12 mouse cellular contexts compared by ENCODE assay signal in genomic region chr2:58156495-58157392, GRCm38 (mm10). TPM values are rescaled to one million over a fixed set of nuclear protein-coding genes. Genes with fewer than 3 reads are reported as not detected.
DNase-seq lines count a peak whose midpoint lies in the region; ATAC-seq and TF ChIP-seq lines count a peak whose summit lies in the region.
"Had no signal": no experiment of that assay in that cellular context is flagged by ENCODE, and none has a peak within 500 bp of the region (broad histone marks: within the 10 kb centered on the region; RNA-seq: fewer than 3 reads in every experiment).

No protein-coding gene starts in this region.

- dilution Hi-C loops in CH12.LX (cut with MboI; ENCODE audit: extremely low pct_ligation_motif_present, extremely low pct_unique_long_range_greater_than_20kb, low sequenced_read_pairs), result no loop called here

- peak; percentile 70; the same call in 1 of the 2 replicates for ATAC-seq in intestine, postnatal 0 days
- no peak for ATAC-seq in hindbrain, embryonic 16.5 days
- ATAC-seq: Patski had no signal

- in situ Hi-C loops in CH12.LX (cut with MboI; ENCODE audit: low pct_ligation_motif_present, low pct_unique_long_range_greater_than_20kb, low sequenced_read_pairs), result no loop called here

- H3ac ChIP-seq in myocyte (ENCODE audit: control insufficient read depth, insufficient read length), result no peak overlapping the region

- TF ChIP-seq POLR2A in CH12.LX (IDR thresholded peaks at IDR 0.05; ENCODE audit: low read depth, low read length) (0 out of 2 replicates have a peak, but pooled peaks have one; percentile 33), myocyte (IDR thresholded peaks at IDR 0.05; ENCODE audit: insufficient read length, low read depth) (no peak)

- TF ChIP-seq CTCF in CH12.LX (conservative IDR thresholded peaks at IDR 0.05 in 1 of 2, IDR thresholded peaks at IDR 0.05 in 1 of 2; ENCODE audit: low read depth in 2 of 2, low read length in 2 of 2), result no peak
- no peak for TF ChIP-seq CTCF in intestine, postnatal 0 days (IDR thresholded peaks at IDR 0.05; ENCODE audit: low read depth)

- H3K79me2 ChIP-seq in CH12.LX (replicated peaks; ENCODE audit: control insufficient read depth, extremely low read depth, insufficient read depth, poor library complexity, severe bottlenecking) (peaks cover 61% of the 10 kb centered on the region), myocyte (ENCODE audit: control insufficient read depth, insufficient read depth) (no peaks in the 10 kb centered on the region)

- peaks cover 5 to 43% of the 10 kb centered on the region in 2 experiments for H3K4me1 ChIP-seq in CH12.LX (ENCODE audit: control insufficient read depth in 1 of 2, insufficient read depth in 2 of 2)
- H3K4me1 ChIP-seq in intestine, postnatal 0 days (replicated peaks; ENCODE audit: control insufficient read depth, insufficient read depth, low read length), result no peaks in the 10 kb centered on the region
- no peaks in the 10 kb centered on the region for H3K4me1 ChIP-seq in hindbrain, embryonic 16.5 days (ENCODE audit: control insufficient read depth, insufficient read depth, low read depth, low read length)
- no peaks in the 10 kb centered on the region for H3K4me1 ChIP-seq in forebrain, embryonic 10.5 days

- peak; percentile 76 for DNase-seq in 416B (ENCODE audit: low read depth)
- DNase-seq in CH12.LX (ENCODE audit: extremely low read depth), result peak; percentile 94
- DNase-seq in layer of hippocampus, adult 8-10 months (ENCODE audit: low spot score in 2 of 2), result no peak
- no peak for DNase-seq in layer of hippocampus, postnatal 10 days (ENCODE audit: low spot score in 2 of 2)
- DNase-seq in forebrain, embryonic 10.5 days (ENCODE audit: extremely low spot score, low spot score), result no peak
- DNase-seq: gastrocnemius, postnatal 25 days; retina, postnatal 1 day had no signal

- no peaks in the 10 kb centered on the region for H3K27me3 ChIP-seq in CH12.LX (replicated peaks)
- H3K27me3 ChIP-seq in intestine, postnatal 0 days (replicated peaks; ENCODE audit: control insufficient read depth, insufficient read depth, low read length), result no peaks in the 10 kb centered on the region
- H3K27me3 ChIP-seq in myocyte (ENCODE audit: control insufficient read depth, insufficient read depth, insufficient read length), result no peaks in the 10 kb centered on the region
- H3K27me3 ChIP-seq in hindbrain, embryonic 16.5 days (replicated peaks; ENCODE audit: control insufficient read depth, insufficient read depth, low read length), result no peaks in the 10 kb centered on the region
- no peaks in the 10 kb centered on the region for H3K27me3 ChIP-seq in forebrain, embryonic 10.5 days (ENCODE audit: poor library complexity, severe bottlenecking)
- H3K27me3 ChIP-seq: Patski had no signal

- H3K36me3 ChIP-seq in CH12.LX (replicated peaks in 1 of 2; ENCODE audit: control insufficient read depth in 1 of 2, insufficient read depth in 1 of 2, low read length in 1 of 2), result peaks cover 0 to 6% of the 10 kb centered on the region in 2 experiments
- H3K36me3 ChIP-seq in intestine, postnatal 0 days (ENCODE audit: control insufficient read depth, insufficient read depth), result no peaks in the 10 kb centered on the region
- H3K36me3 ChIP-seq in myocyte (ENCODE audit: control insufficient read depth, insufficient read depth), result no peaks in the 10 kb centered on the region
- H3K36me3 ChIP-seq in hindbrain, embryonic 16.5 days (ENCODE audit: control insufficient read depth, insufficient read depth, low read length), result no peaks in the 10 kb centered on the region
- no peaks in the 10 kb centered on the region for H3K36me3 ChIP-seq in forebrain, embryonic 10.5 days (replicated peaks)

- H3K27ac ChIP-seq in CH12.LX (ENCODE audit: insufficient read depth, low read depth), result peak overlapping the region; percentile 95
- no peak overlapping the region for H3K27ac ChIP-seq in intestine, postnatal 0 days (ENCODE audit: low read depth, low read length)
- H3K27ac ChIP-seq in hindbrain, embryonic 16.5 days (ENCODE audit: low read depth, low read length), result no peak overlapping the region
- H3K27ac ChIP-seq in forebrain, embryonic 10.5 days, result no peak overlapping the region
- H3K27ac ChIP-seq: kidney, postnatal 0 days had no signal

- peak; percentile 87 for TF ChIP-seq EP300 in CH12.LX (IDR thresholded peaks at IDR 0.05; ENCODE audit: low read length)

- peak overlapping the region; percentile 95 for H3K4me2 ChIP-seq in CH12.LX (ENCODE audit: insufficient read depth, low read depth, poor library complexity, severe bottlenecking)
- 0 out of 2 replicates have a peak overlapping the region, but pooled peaks have one; percentile 1 for H3K4me2 ChIP-seq in intestine, postnatal 0 days (replicated peaks; ENCODE audit: low read depth)
- no peak overlapping the region for H3K4me2 ChIP-seq in myocyte (ENCODE audit: low read depth)
- no peak overlapping the region for H3K4me2 ChIP-seq in hindbrain, embryonic 16.5 days (ENCODE audit: low read length)

- TF ChIP-seq RAD21 in CH12.LX (IDR thresholded peaks at IDR 0.05; ENCODE audit: low read depth, low read length), result no peak

- WGBS in intestine, postnatal 0 days, result 52% methylated on average over 5 of the region's 5 CpGs
- WGBS in hindbrain, embryonic 16.5 days, result 86% methylated on average over 5 of the region's 5 CpGs
- WGBS in forebrain, embryonic 10.5 days, result 87% methylated on average over 5 of the region's 5 CpGs

- H3K9ac ChIP-seq in CH12.LX (ENCODE audit: insufficient read depth, low read depth), result peak overlapping the region; percentile 94
- no peak overlapping the region for H3K9ac ChIP-seq in intestine, postnatal 0 days (ENCODE audit: low read depth, low read length)
- no peak overlapping the region for H3K9ac ChIP-seq in hindbrain, embryonic 16.5 days (ENCODE audit: low read depth, low read length)

- no peaks in the 10 kb centered on the region for H3K9me3 ChIP-seq in CH12.LX (replicated peaks; ENCODE audit: low read length)
- H3K9me3 ChIP-seq in intestine, postnatal 0 days (ENCODE audit: control insufficient read depth), result no peaks in the 10 kb centered on the region
- no peaks in the 10 kb centered on the region for H3K9me3 ChIP-seq in hindbrain, embryonic 16.5 days (ENCODE audit: control insufficient read depth, low read length)
- H3K9me3 ChIP-seq in forebrain, embryonic 10.5 days, result no peaks in the 10 kb centered on the region

- H3K4me3 ChIP-seq in CH12.LX (replicated peaks in 1 of 3; ENCODE audit: low read depth in 2 of 3, low read length in 2 of 3, poor library complexity in 1 of 3) (peak overlapping the region; percentile 50 to 74 (median 59)), myocyte (no peak overlapping the region)
- no peak overlapping the region for H3K4me3 ChIP-seq in intestine, postnatal 0 days (ENCODE audit: low read depth, low read length)
- H3K4me3 ChIP-seq in hindbrain, embryonic 16.5 days (ENCODE audit: low read length), result no peak overlapping the region
- no peak overlapping the region for H3K4me3 ChIP-seq in forebrain, embryonic 10.5 days

TF ChIP-seq in CH12.LX, 34 proteins besides CTCF, POLR2A, EP300 and RAD21 (continues in another document):
- TF ChIP-seq USF2 (conservative IDR thresholded peaks at IDR 0.05; ENCODE audit: low read depth, low read length) (no peak), MXI1 (IDR thresholded peaks at IDR 0.05; ENCODE audit: low read depth, low read length) (peak; percentile 70; the same call in 1 of the 2 replicates), TCF12 (IDR thresholded peaks at IDR 0.05; ENCODE audit: low read depth, low read length) (peak; percentile 95), BHLHE40 (IDR thresholded peaks at IDR 0.05; ENCODE audit: low read depth, low read length) (peak; percentile 51; the same call in 1 of the 2 replicates), ELF1 (IDR thresholded peaks at IDR 0.05; ENCODE audit: low read depth, low read length) (no peak; the same call in 1 of the 2 replicates), CHD2 (IDR thresholded peaks at IDR 0.05; ENCODE audit: low read length) (peak; percentile 69; the same call in 1 of the 2 replicates), GABPA (IDR thresholded peaks at IDR 0.05; ENCODE audit: insufficient replicate concordance, low read depth, low read length) (no peak), RCOR1 (conservative IDR thresholded peaks at IDR 0.05; ENCODE audit: low read depth, low read length) (peak; percentile 72; the same call in 1 of the 2 replicates), MAX (IDR thresholded peaks at IDR 0.05; ENCODE audit: low read length) (no peak), JUND (conservative IDR thresholded peaks at IDR 0.05; ENCODE audit: low read depth, low read length) (peak; percentile 93)

TF ChIP-seq in myocyte, 11 proteins besides CTCF, POLR2A, EP300 and RAD21:
- TF ChIP-seq MYOD1 (IDR thresholded peaks at IDR 0.05; ENCODE audit: control insufficient read depth in 1 of 3, insufficient read length in 2 of 3, low read depth in 2 of 3), result peak in 2 of 3 experiments; percentile 44 to 59
- TF ChIP-seq TCF12 (IDR thresholded peaks at IDR 0.05; ENCODE audit: insufficient read depth, poor library complexity, severe bottlenecking), result no peak
- no peak for TF ChIP-seq MYOG (IDR thresholded peaks at IDR 0.05; ENCODE audit: control insufficient read depth in 1 of 3, insufficient read depth in 1 of 3, insufficient read length in 2 of 3, low read depth in 2 of 3)

RNA-seq across cellular contexts. Expression of gene Cytip, which starts 38.6 kb away (rescaled TPM):
- total RNA-seq in CH12.LX (2012; rRNA removed), result 61.3 TPM in 2 replicates
- 55.9 and 73.4 TPM in 2 replicates for total RNA-seq in CH12.LX (2014; rRNA removed)
- polyA plus RNA-seq in CH12.LX (2012; ENCODE audit: insufficient read length, low read depth), result 40.2 and 43.1 TPM in 2 replicates
- polyA plus RNA-seq in intestine, postnatal 0 days (2015; fragmentation: Nextera tagmentation; extraction: Ambion mirVana), result 0.98 and 1.0 TPM in 2 replicates
- polyA plus RNA-seq in myocyte (2012; fragmentation: generic; extraction: Trizol), result 0.05 TPM
- total RNA-seq in layer of hippocampus, adult 8-10 months (2022), result 1 to 10 TPM in 2 of 4 experiments, not detected in 2; 1.3 TPM
- total RNA-seq in layer of hippocampus, postnatal 10 days (2021), result under 1 TPM; 0.13 to 0.30 TPM
- 0.11 and 0.30 TPM in 2 replicates for polyA plus RNA-seq in hindbrain, embryonic 16.5 days (2015; fragmentation: Nextera tagmentation; extraction: Ambion mirVana)
- 0.17 and 0.21 TPM in 2 replicates for polyA plus RNA-seq in forebrain, embryonic 10.5 days (2016; fragmentation: Nextera tagmentation; extraction: Ambion mirVana)

Comparison
In these comparisons a context has a peak if more than half of its experiments do, and no peak if none do; other contexts are left out.
1. DNase-seq: peak in 416B (single experiment) and CH12.LX (single experiment); none in layer of hippocampus, adult 8-10 months (0 of 2), layer of hippocampus, postnatal 10 days (0 of 2) and forebrain, embryonic 10.5 days (single experiment).
2. H3K4me2 ChIP-seq: peak in CH12.LX (single experiment) and intestine, postnatal 0 days (single experiment); none in myocyte (single experiment) and hindbrain, embryonic 16.5 days (single experiment).
3. H3K4me3 ChIP-seq: peak in CH12.LX (3 of 3); none in intestine, postnatal 0 days (single experiment), myocyte (single experiment), hindbrain, embryonic 16.5 days (single experiment) and forebrain, embryonic 10.5 days (single experiment).
4. RNA of gene Cytip, which starts 38.6 kb away (polyA plus RNA-seq): 40.2 to 43.1 TPM in CH12.LX; 0.98 to 1.0 TPM in intestine, postnatal 0 days, 0.17 to 0.21 TPM in forebrain, embryonic 10.5 days, 0.11 to 0.30 TPM in hindbrain, embryonic 16.5 days and 0.05 TPM in myocyte (single experiment); every median in the first group is over 10 times any median in the second.